Comparison of ENCODE assay signal across 29 mouse cellular contexts in genomic region chr10:5044481-5044880, GRCm38 (mm10). TPM values are rescaled to one million over a fixed set of nuclear protein-coding genes. Genes with fewer than 3 reads are reported as not detected.
DNase-seq lines count a peak whose midpoint lies in the region; ATAC-seq and TF ChIP-seq lines count a peak whose summit lies in the region.
"Had no signal": no experiment of that assay in that cellular context is flagged by ENCODE, and none has a peak within 500 bp of the region (broad histone marks: within the 10 kb centered on the region; RNA-seq: fewer than 3 reads in every experiment).

No protein-coding gene starts in this region.

- 0 out of 2 replicates have a peak overlapping the region, but pooled peaks have one; percentile 25 for H3K27ac ChIP-seq in kidney, postnatal 0 days
- H3K27ac ChIP-seq in kidney, embryonic 16.5 days (ENCODE audit: low read length) = no peak overlapping the region
- H3K27ac ChIP-seq in stomach, postnatal 0 days (replicated peaks) = no peak overlapping the region
- H3K27ac ChIP-seq: embryonic facial prominence, embryonic 12.5 days; embryonic facial prominence, embryonic 15.5 days; heart, embryonic 15.5 days; hindbrain, embryonic 12.5 days; hindbrain, embryonic 15.5 days had no signal

- intact Hi-C loops in left cerebral cortex, postnatal 10 days (cut with DNase I) = loop anchor here (10.0 kb wide), 1 partner anchor 70 kb away; no protein-coding TSS in a partner anchor

- no peak for TF ChIP-seq EP300 in stomach, postnatal 0 days (optimal IDR thresholded peaks at IDR 0.05)

- 0 out of 2 replicates have a peak, but pooled peaks cover 5% of the 10 kb centered on the region for H3K36me3 ChIP-seq in kidney, postnatal 0 days (ENCODE audit: insufficient read depth, low read length)
- H3K36me3 ChIP-seq in kidney, embryonic 16.5 days (ENCODE audit: insufficient read depth, low read length) = peaks cover 6% of the 10 kb centered on the region; the same call in 1 of the 2 replicates
- H3K36me3 ChIP-seq in stomach, postnatal 0 days (ENCODE audit: control insufficient read depth, insufficient read depth, low read length) = peaks cover 3% of the 10 kb centered on the region; the same call in 1 of the 2 replicates

- no peaks in the 10 kb centered on the region for H3K4me1 ChIP-seq in kidney, postnatal 0 days (replicated peaks; ENCODE audit: insufficient read depth, low read length)
- H3K4me1 ChIP-seq in kidney, embryonic 16.5 days (ENCODE audit: insufficient read depth, low read length) = no peaks in the 10 kb centered on the region
- H3K4me1 ChIP-seq in stomach, postnatal 0 days (replicated peaks; ENCODE audit: control insufficient read depth, insufficient read depth) = no peaks in the 10 kb centered on the region
- H3K4me1 ChIP-seq: embryonic facial prominence, embryonic 12.5 days; embryonic facial prominence, embryonic 15.5 days; heart, embryonic 12.5 days; heart, embryonic 15.5 days; hindbrain, embryonic 12.5 days; hindbrain, embryonic 15.5 days had no signal

- no peak for ATAC-seq in kidney, postnatal 0 days (replicated peaks; ENCODE audit: low FRiP score, low read depth)
- ATAC-seq in kidney, embryonic 16.5 days (ENCODE audit: low FRiP score, low TSS enrichment) = no peak
- ATAC-seq in common myeloid progenitor, adult 5-6 weeks (replicated peaks; ENCODE audit: low read depth, poor library complexity, severe bottlenecking) = peak; percentile 47; the same call in 1 of the 2 replicates
- ATAC-seq in megakaryocyte, adult 5-6 weeks (ENCODE audit: poor library complexity, severe bottlenecking) = peak; percentile 82
- ATAC-seq in neutrophil, adult 5-6 weeks (ENCODE audit: extremely low read depth, insufficient number of reproducible peaks, low FRiP score, poor library complexity, severe bottlenecking) = peak; percentile 10; the same call in 1 of the 2 replicates
- no peak for ATAC-seq in stomach, postnatal 0 days (ENCODE audit: low FRiP score, low TSS enrichment)
- ATAC-seq: forebrain, embryonic 14.5 days; forebrain, postnatal 0 days had no signal

- no peak for DNase-seq in kidney, postnatal 0 days (ENCODE audit: low spot score)
- no peak for DNase-seq in cerebellum, adult 8-10 months
- DNase-seq in stomach, postnatal 0 days (ENCODE audit: low spot score) = no peak
- DNase-seq in left cerebral cortex, postnatal 10 days (ENCODE audit: extremely low spot score in 1 of 2, low spot score in 2 of 2) = no peak
- DNase-seq: adrenal gland, adult 2 months; adrenal gland, postnatal 14 days; cerebellum, adult 11-12 months; cerebellum, adult 9-10 months; cerebellum, postnatal 14 days; forebrain, postnatal 0 days; gastrocnemius, postnatal 10 days; gastrocnemius, postnatal 36 days; heart, adult 18-20 months; heart, postnatal 10 days; heart, postnatal 36 days had no signal

- H3K4me3 ChIP-seq in kidney, postnatal 0 days (replicated peaks; ENCODE audit: low read depth, low read length) = no peak overlapping the region
- no peak overlapping the region for H3K4me3 ChIP-seq in kidney, embryonic 16.5 days (ENCODE audit: low read length)
- no peak overlapping the region for H3K4me3 ChIP-seq in stomach, postnatal 0 days (ENCODE audit: low read depth, low read length)
- H3K4me3 ChIP-seq: embryonic facial prominence, embryonic 12.5 days; embryonic facial prominence, embryonic 15.5 days; heart, embryonic 12.5 days; heart, embryonic 15.5 days; hindbrain, embryonic 12.5 days; hindbrain, embryonic 15.5 days had no signal

- H3K9ac ChIP-seq in kidney, postnatal 0 days (ENCODE audit: low read depth, low read length) = no peak overlapping the region
- no peak overlapping the region for H3K9ac ChIP-seq in kidney, embryonic 16.5 days (replicated peaks; ENCODE audit: low read length)
- no peak overlapping the region for H3K9ac ChIP-seq in stomach, postnatal 0 days (ENCODE audit: low read length)
- H3K9ac ChIP-seq: embryonic facial prominence, embryonic 12.5 days; embryonic facial prominence, embryonic 15.5 days; forebrain, postnatal 0 days; heart, embryonic 12.5 days; heart, embryonic 15.5 days; hindbrain, embryonic 12.5 days; hindbrain, embryonic 15.5 days had no signal

- TF ChIP-seq CTCF in kidney, postnatal 0 days (IDR thresholded peaks at IDR 0.05; ENCODE audit: low read depth) = no peak
- TF ChIP-seq CTCF in stomach, postnatal 0 days (IDR thresholded peaks at IDR 0.05; ENCODE audit: low read depth) = no peak

- no peaks in the 10 kb centered on the region for H3K9me3 ChIP-seq in kidney, postnatal 0 days (replicated peaks; ENCODE audit: low read length)
- no peaks in the 10 kb centered on the region for H3K9me3 ChIP-seq in kidney, embryonic 16.5 days (ENCODE audit: low read length)
- no peaks in the 10 kb centered on the region for H3K9me3 ChIP-seq in stomach, postnatal 0 days (ENCODE audit: control insufficient read depth, low read length)
- H3K9me3 ChIP-seq: embryonic facial prominence, embryonic 12.5 days; embryonic facial prominence, embryonic 15.5 days; heart, embryonic 12.5 days; heart, embryonic 15.5 days; hindbrain, embryonic 12.5 days; hindbrain, embryonic 15.5 days had no signal

- no peak overlapping the region for H3K4me2 ChIP-seq in kidney, postnatal 0 days (ENCODE audit: low read length)
- H3K4me2 ChIP-seq in kidney, embryonic 16.5 days (replicated peaks; ENCODE audit: low read depth, low read length) = no peak overlapping the region
- no peak overlapping the region for H3K4me2 ChIP-seq in stomach, postnatal 0 days (replicated peaks; ENCODE audit: low read depth)
- H3K4me2 ChIP-seq: embryonic facial prominence, embryonic 12.5 days; embryonic facial prominence, embryonic 15.5 days; heart, embryonic 12.5 days; heart, embryonic 15.5 days; hindbrain, embryonic 12.5 days; hindbrain, embryonic 15.5 days had no signal

- 64% methylated on average over 8 of the region's 8 CpGs for WGBS in kidney, postnatal 0 days
- WGBS in kidney, embryonic 16.5 days = 65% methylated on average over 8 of the region's 8 CpGs
- 82% methylated on average over 8 of the region's 8 CpGs for WGBS in stomach, postnatal 0 days

- H3K27me3 ChIP-seq in kidney, postnatal 0 days (ENCODE audit: insufficient read depth, low read length) = no peaks in the 10 kb centered on the region
- no peaks in the 10 kb centered on the region for H3K27me3 ChIP-seq in kidney, embryonic 16.5 days (ENCODE audit: insufficient read depth, low read length)
- no peaks in the 10 kb centered on the region for H3K27me3 ChIP-seq in stomach, postnatal 0 days (ENCODE audit: control insufficient read depth, insufficient read depth, low read length)
- H3K27me3 ChIP-seq: embryonic facial prominence, embryonic 12.5 days; embryonic facial prominence, embryonic 15.5 days; heart, embryonic 12.5 days; heart, embryonic 15.5 days; hindbrain, embryonic 12.5 days; hindbrain, embryonic 15.5 days had no signal

RNA-seq across cellular contexts. Expression of gene Gm10097, which starts 24.5 kb away (rescaled TPM):
- 0.06 TPM in 1 of 2 replicates, not detected in the other for polyA plus RNA-seq in kidney, postnatal 0 days (2015; fragmentation: Nextera tagmentation; extraction: Ambion mirVana)
- 0.15 TPM in 1 of 2 replicates, not detected in the other for polyA plus RNA-seq in kidney, embryonic 16.5 days (2015; fragmentation: Nextera tagmentation; extraction: Ambion mirVana)
- not detected in 2 replicates for total RNA-seq in common myeloid progenitor, adult 5-6 weeks (2017)
- not detected in 2 replicates for total RNA-seq in megakaryocyte, adult 5-6 weeks (2015)
- total RNA-seq in megakaryocyte, adult 5-6 weeks (2017) = 0.18 TPM in 1 of 2 replicates, not detected in the other
- total RNA-seq in neutrophil, adult 5-6 weeks (2017) = not detected in 2 replicates
- 0.06 and 0.07 TPM in 2 replicates for polyA plus RNA-seq in stomach, postnatal 0 days (2015; fragmentation: Nextera tagmentation; extraction: Ambion mirVana)
- total RNA-seq in left cerebral cortex, postnatal 10 days (2021) = not detected
- total RNA-seq: adrenal gland, adult 2 months; adrenal gland, postnatal 14 days; ES-E14 had no signal
- polyA plus RNA-seq: adrenal gland, adult 2 months; brain, embryonic 14.5 days; forebrain, embryonic 14.5 days; forebrain, postnatal 0 days; frontal cortex, adult 2 months had no signal

Comparison
In these comparisons a context has a peak if more than half of its experiments do, and no peak if none do; other contexts are left out.
1. ATAC-seq: peak in common myeloid progenitor, adult 5-6 weeks (single experiment), megakaryocyte, adult 5-6 weeks (single experiment) and neutrophil, adult 5-6 weeks (single experiment); none in kidney, postnatal 0 days (single experiment), kidney, embryonic 16.5 days (single experiment) and stomach, postnatal 0 days (single experiment).